Mouse (Mus musculus) CH12F3 (cell line): ENCODE data around the gene Chil1.

Experiments
- in situ Hi-C: fragments of 300-500 bp; cut with MboI; formaldehyde crosslinking; loops from 2 replicates; pipeline ENCODE4 v1.14.3; 2020; ENCODE audit warnings: low sequenced_read_pairs

The Chil1 gene

GRCm38 (mm10) chr1:134225375-134225774 is 43.4 kb downstream of the Chil1 start:
- in situ Hi-C loops: no loop called here

GRCm38 (mm10) chr1:134226739-134227138 is 44.8 kb downstream of the Chil1 start:
- in situ Hi-C loops: no loop called here

- in situ Hi-C loops: no loop called here
Measured at GRCm38 (mm10) chr1:134229806-134230575, 48.0 kb downstream of the Chil1 start.

GRCm38 (mm10) chr1:134230638-134231228 is 48.8 kb downstream of the Chil1 start:
- in situ Hi-C loops: no loop called here

GRCm38 (mm10) chr1:134231270-134231669 is 49.3 kb downstream of the Chil1 start:
- in situ Hi-C loops: no loop called here

- in situ Hi-C loops: no loop called here
Measured at GRCm38 (mm10) chr1:134231681-134232080, 49.7 kb downstream of the Chil1 start.

GRCm38 (mm10) chr1:134232326-134232725 is 50.4 kb downstream of the Chil1 start:
- in situ Hi-C loops: no loop called here

GRCm38 (mm10) chr1:134232778-134233531 is 51.0 kb downstream of the Chil1 start:
- in situ Hi-C loops: no loop called here

GRCm38 (mm10) chr1:134233681-134234454 is 51.9 kb downstream of the Chil1 start:
- in situ Hi-C loops: no loop called here

- in situ Hi-C loops: no loop called here
Measured at GRCm38 (mm10) chr1:134234455-134235390, 52.7 kb downstream of the Chil1 start.

- in situ Hi-C loops: no loop called here
Measured at GRCm38 (mm10) chr1:134235391-134235921, 53.5 kb downstream of the Chil1 start, which contains the start of gene Adora1. TSS of gene Adora1 (minus strand) at chr1:134235431.

GRCm38 (mm10) chr1:134236142-134236541 is 54.2 kb downstream of the Chil1 start:
- in situ Hi-C loops: no loop called here

- in situ Hi-C loops: no loop called here
Measured at GRCm38 (mm10) chr1:134237438-134237837, 55.5 kb downstream of the Chil1 start.
